ENCODE assay signal across 9 mouse cellular contexts in the genomic region with DNA sequence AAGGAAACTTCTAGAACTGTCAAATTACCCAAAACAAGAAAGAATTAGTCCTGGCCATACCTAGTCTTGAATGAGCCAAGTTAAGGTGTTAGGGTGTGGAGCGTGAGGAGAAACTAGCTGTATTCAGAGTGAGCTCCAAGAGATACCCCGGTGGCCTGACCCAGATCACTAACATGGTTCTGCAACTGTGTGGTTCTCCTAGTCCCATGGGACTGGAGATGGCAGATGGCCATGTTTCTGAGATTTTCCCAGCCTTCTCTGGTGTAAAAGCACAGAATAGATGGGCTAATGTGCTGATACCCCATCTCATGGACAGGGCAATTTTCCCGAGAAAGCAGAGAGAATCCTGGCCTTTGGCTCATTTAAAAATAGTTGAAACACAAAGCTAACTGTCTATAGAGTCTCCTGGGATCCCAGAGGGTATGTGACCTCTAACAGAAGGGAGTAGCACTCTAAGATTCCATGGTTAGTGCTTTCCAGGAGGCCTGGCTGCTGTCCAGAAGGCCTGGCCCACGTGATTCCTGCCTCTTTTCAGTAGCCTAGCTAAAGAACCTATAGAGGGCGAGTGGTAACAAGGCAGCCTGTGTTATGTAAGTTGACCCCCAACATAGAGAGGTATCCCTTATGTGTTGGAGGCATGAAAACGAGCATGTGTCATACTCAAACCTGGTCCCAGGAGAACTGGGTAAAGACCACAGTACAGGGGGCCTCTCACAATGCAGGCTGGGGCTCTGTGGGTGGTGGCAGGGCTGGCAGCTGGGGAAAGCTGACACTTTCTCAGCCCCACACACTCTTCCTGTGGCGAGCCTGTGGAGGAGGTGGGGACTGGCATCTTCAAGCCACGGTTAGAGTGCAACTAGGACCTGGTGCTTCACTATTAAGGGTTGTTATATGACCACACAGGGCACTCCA.
DNase-seq lines count a peak whose midpoint lies in the region; ATAC-seq and TF ChIP-seq lines count a peak whose summit lies in the region.
"Had no signal": no experiment of that assay in that cellular context is flagged by ENCODE, and none has a peak within 500 bp of the region (broad histone marks: within the 10 kb centered on the region; RNA-seq: fewer than 3 reads in every experiment).

No protein-coding gene starts in this region.

- H3K4me2 ChIP-seq in heart, postnatal 0 days (ENCODE audit: low read depth, low read length): no peak overlapping the region
- no peak overlapping the region for H3K4me2 ChIP-seq in kidney, postnatal 0 days (ENCODE audit: low read length)
- H3K4me2 ChIP-seq in midbrain, embryonic 12.5 days (replicated peaks): no peak overlapping the region

- peaks cover 30% of the 10 kb centered on the region for H3K4me1 ChIP-seq in forebrain, embryonic 10.5 days
- peaks cover 27% of the 10 kb centered on the region for H3K4me1 ChIP-seq in heart, postnatal 0 days (ENCODE audit: control insufficient read depth, insufficient read depth)
- H3K4me1 ChIP-seq in kidney, postnatal 0 days (replicated peaks; ENCODE audit: insufficient read depth, low read length): peaks cover 22% of the 10 kb centered on the region
- H3K4me1 ChIP-seq in midbrain, embryonic 12.5 days: peaks cover 29% of the 10 kb centered on the region

- TF ChIP-seq CTCF in heart, postnatal 0 days (IDR thresholded peaks at IDR 0.05; ENCODE audit: low read depth): peak; percentile 32
- peak; percentile 25; the same call in 1 of the 2 replicates for TF ChIP-seq CTCF in kidney, postnatal 0 days (IDR thresholded peaks at IDR 0.05; ENCODE audit: low read depth)

- peak; percentile 65 for DNase-seq in adipocyte (ENCODE audit: low spot score)
- no peak for DNase-seq in forebrain, embryonic 10.5 days (ENCODE audit: extremely low spot score, low spot score)
- peak; percentile 78 for DNase-seq in heart, postnatal 0 days (ENCODE audit: low spot score)
- DNase-seq in kidney, postnatal 0 days (ENCODE audit: low spot score): peak; percentile 78
- no peak for DNase-seq in cerebellum, adult 11-12 months
- no peak for DNase-seq in right cerebral cortex, postnatal 36 days (ENCODE audit: low spot score in 2 of 2)

- H3K27ac ChIP-seq in forebrain, embryonic 10.5 days: peak overlapping the region; percentile 65
- peak overlapping the region; percentile 58 for H3K27ac ChIP-seq in heart, postnatal 0 days (ENCODE audit: low read depth)
- 0 out of 2 replicates have a peak overlapping the region, but pooled peaks have one; percentile 25 for H3K27ac ChIP-seq in kidney, postnatal 0 days
- H3K27ac ChIP-seq in midbrain, embryonic 12.5 days (replicated peaks): peak overlapping the region; percentile 46
- H3K27ac ChIP-seq: macrophage had no signal

- WGBS in forebrain, embryonic 10.5 days: 48% methylated on average over 8 of the region's 8 CpGs
- 23% methylated on average over 8 of the region's 8 CpGs for WGBS in heart, postnatal 0 days
- WGBS in kidney, postnatal 0 days: 26% methylated on average over 8 of the region's 8 CpGs
- 35% methylated on average over 8 of the region's 8 CpGs for WGBS in midbrain, embryonic 12.5 days

- no peak for TF ChIP-seq EP300 in heart, postnatal 0 days (IDR thresholded peaks at IDR 0.05; ENCODE audit: low read depth)

- no peak overlapping the region for H3K9ac ChIP-seq in heart, postnatal 0 days (replicated peaks; ENCODE audit: low read depth, low read length)
- H3K9ac ChIP-seq in kidney, postnatal 0 days (ENCODE audit: low read depth, low read length): no peak overlapping the region
- H3K9ac ChIP-seq in midbrain, embryonic 12.5 days (replicated peaks): no peak overlapping the region

- no peak overlapping the region for H3K4me3 ChIP-seq in forebrain, embryonic 10.5 days
- no peak overlapping the region for H3K4me3 ChIP-seq in heart, postnatal 0 days (ENCODE audit: low read depth, low read length)
- no peak overlapping the region for H3K4me3 ChIP-seq in kidney, postnatal 0 days (replicated peaks; ENCODE audit: low read depth, low read length)
- no peak overlapping the region for H3K4me3 ChIP-seq in midbrain, embryonic 12.5 days

- H3K27me3 ChIP-seq in forebrain, embryonic 10.5 days (ENCODE audit: poor library complexity, severe bottlenecking): no peaks in the 10 kb centered on the region
- H3K27me3 ChIP-seq in heart, postnatal 0 days (ENCODE audit: control insufficient read depth, insufficient read depth, low read length): no peaks in the 10 kb centered on the region
- no peaks in the 10 kb centered on the region for H3K27me3 ChIP-seq in kidney, postnatal 0 days (ENCODE audit: insufficient read depth, low read length)
- H3K27me3 ChIP-seq in midbrain, embryonic 12.5 days: no peaks in the 10 kb centered on the region

- no peaks in the 10 kb centered on the region for H3K36me3 ChIP-seq in forebrain, embryonic 10.5 days (replicated peaks)
- H3K36me3 ChIP-seq in heart, postnatal 0 days (replicated peaks; ENCODE audit: control insufficient read depth, insufficient read depth, low read length): no peaks in the 10 kb centered on the region
- no peaks in the 10 kb centered on the region for H3K36me3 ChIP-seq in kidney, postnatal 0 days (ENCODE audit: insufficient read depth, low read length)
- no peaks in the 10 kb centered on the region for H3K36me3 ChIP-seq in midbrain, embryonic 12.5 days

- peak; percentile 79 for ATAC-seq in heart, postnatal 0 days (ENCODE audit: insufficient read depth, low read depth)
- ATAC-seq in kidney, postnatal 0 days (replicated peaks; ENCODE audit: low FRiP score, low read depth): 0 out of 2 replicates have a peak, but pooled peaks have one; percentile 42
- ATAC-seq in midbrain, embryonic 12.5 days (ENCODE audit: low FRiP score, low read depth): peak; percentile 81
- no peak for ATAC-seq in erythroid progenitor cell, adult 5-6 weeks (replicated peaks; ENCODE audit: low FRiP score, poor library complexity, severe bottlenecking)

- no peaks in the 10 kb centered on the region for H3K9me3 ChIP-seq in forebrain, embryonic 10.5 days
- H3K9me3 ChIP-seq in heart, postnatal 0 days (replicated peaks; ENCODE audit: control insufficient read depth, low read length): no peaks in the 10 kb centered on the region
- no peaks in the 10 kb centered on the region for H3K9me3 ChIP-seq in kidney, postnatal 0 days (replicated peaks; ENCODE audit: low read length)
- no peaks in the 10 kb centered on the region for H3K9me3 ChIP-seq in midbrain, embryonic 12.5 days

Comparison
In these comparisons a context has a peak if more than half of its experiments do, and no peak if none do; other contexts are left out.
1. DNase-seq: peak in adipocyte (single experiment), heart, postnatal 0 days (single experiment) and kidney, postnatal 0 days (single experiment); none in forebrain, embryonic 10.5 days (single experiment), cerebellum, adult 11-12 months (single experiment) and right cerebral cortex, postnatal 36 days (0 of 2).
2. Peak in every context shown above with its lines, with median percentiles within 50 percentile points of each other: H3K27ac ChIP-seq.